Mouse (Mus musculus): ENCODE measurements around the gene Aldh3b3. TPM values are rescaled to one million over a fixed set of nuclear protein-coding genes. Genes with fewer than 3 reads are reported as not detected.

The Aldh3b3 gene
- not detected in 2 replicates for polyA plus RNA-seq (2014; fragmentation: Nextera tagmentation; extraction: Ambion mirVana)

DNA sequence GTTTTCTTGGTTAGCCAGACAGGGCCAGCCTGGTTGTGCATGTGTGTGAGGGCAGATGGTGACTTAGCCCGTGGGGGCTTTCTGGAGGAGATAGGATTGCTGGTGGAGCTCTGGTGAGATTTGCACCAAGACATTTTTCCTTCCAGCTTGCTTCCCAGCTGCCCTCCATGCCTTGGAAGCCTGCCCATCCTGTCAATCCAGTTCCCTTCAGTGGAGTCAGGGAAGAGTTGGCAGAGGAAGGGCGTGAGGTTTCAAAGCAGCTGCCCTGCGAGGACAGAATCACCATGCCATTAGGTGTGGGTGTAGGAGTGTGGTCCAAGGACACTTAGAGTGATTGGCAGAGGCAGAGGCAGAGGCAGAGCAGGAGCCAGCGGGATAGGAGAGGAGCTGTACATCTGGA lies at the start of gene Aldh3b3:
TSS of gene Aldh3b3 (plus strand) at position 176 of the 400 bp plus-strand sequence.
- H3K4me1 ChIP-seq (replicated peaks; ENCODE audit: control insufficient read depth, insufficient read depth, low read length), result no peaks in the 10 kb centered on the region
- 73% methylated on average over 4 of the region's 4 CpGs for WGBS
- no peak within 1 kb of the TSS for H3K4me3 ChIP-seq (replicated peaks; ENCODE audit: low read length)
- no peak within 1 kb of the TSS for H3K27ac ChIP-seq
- no peak within 1 kb of the TSS for H3K4me2 ChIP-seq (replicated peaks)
- H3K9me3 ChIP-seq (ENCODE audit: control insufficient read depth, low read length), result no peaks in the 10 kb centered on the region
- ATAC-seq (ENCODE audit: low FRiP score) (no peak), DNase-seq (ENCODE audit: low spot score) (no peak)
- H3K9ac ChIP-seq, result no peak within 1 kb of the TSS
- H3K36me3 ChIP-seq (replicated peaks; ENCODE audit: control insufficient read depth, insufficient read depth), result no peaks in the 10 kb centered on the region
- H3K27me3 ChIP-seq (ENCODE audit: control insufficient read depth, insufficient read depth, low read length), result no peaks in the 10 kb centered on the region

DNA sequence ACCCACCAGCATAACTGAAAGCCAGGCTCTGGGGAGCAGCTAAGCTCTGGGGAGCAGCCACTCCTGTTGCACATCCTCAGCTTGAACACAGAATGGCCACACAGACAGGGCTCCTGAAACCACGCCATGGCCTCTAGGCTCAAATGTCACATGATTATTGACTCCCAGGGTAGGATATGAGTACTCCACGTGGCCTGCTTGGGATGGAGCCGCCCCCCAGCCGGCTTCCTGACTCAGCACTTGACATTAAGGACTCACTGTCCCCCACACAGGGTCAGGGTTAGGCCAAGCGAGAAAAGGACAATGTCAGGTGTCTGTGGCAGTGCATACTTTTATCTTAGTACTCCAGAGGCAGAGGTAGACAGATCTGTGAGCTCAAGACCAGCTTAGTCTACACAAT lies 48.2 kb upstream of the Aldh3b3 start:
- no peak for ATAC-seq (ENCODE audit: low FRiP score)

DNA sequence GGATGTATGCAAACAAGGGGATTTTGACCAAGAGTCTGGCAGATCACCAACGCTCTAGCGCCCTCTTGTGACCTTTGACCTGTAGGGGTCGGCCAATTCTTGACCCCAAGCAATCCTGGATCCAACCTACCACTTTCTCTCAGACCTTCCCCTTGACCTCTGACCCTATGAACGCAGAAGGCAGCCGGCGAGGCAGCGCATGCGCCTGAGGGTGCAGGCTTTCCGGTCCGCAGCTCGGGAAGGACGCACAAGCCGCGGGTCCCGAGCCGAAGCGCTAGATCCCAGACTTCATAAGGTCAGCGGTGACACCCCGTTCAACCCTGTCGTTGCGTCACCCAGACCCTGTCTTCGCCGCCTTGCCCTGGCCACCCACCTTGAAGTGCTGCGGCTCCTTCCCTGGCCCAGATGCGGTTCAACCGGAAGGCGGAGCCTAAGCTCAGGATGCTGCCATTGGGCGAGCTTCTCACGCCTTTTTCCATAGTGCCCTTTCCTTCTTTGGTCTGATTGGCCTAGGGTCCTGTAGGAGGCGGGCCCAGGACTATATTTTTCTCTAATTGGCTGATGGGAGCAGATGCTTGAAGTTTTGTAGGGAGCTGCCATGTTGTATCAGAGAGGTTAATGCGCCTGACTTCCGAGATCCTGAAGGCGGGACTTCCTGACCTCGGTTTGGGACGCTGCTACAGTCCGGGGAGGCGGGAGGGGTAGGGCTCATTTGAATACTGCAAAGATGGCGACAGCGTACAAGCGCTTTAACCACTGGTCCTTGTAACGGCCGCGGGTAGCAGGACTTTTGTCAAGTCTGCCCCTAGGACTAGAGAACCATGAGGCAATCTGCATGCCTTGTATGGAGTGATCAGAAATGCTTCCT lies 45.9 kb upstream of the Aldh3b3 start, which contains the start of gene Ndufs8:
TSS of gene Ndufs8 (minus strand) at position 438 of the 868 bp plus-strand sequence.
- Histone ChIP-seq H3K36me3 (replicated peaks; ENCODE audit: control insufficient read depth, insufficient read depth) (peaks cover 36% of the 10 kb centered on the region), H3K4me2 (replicated peaks) (peak within 1 kb of the TSS; percentile 62), H3K27ac (peak within 1 kb of the TSS; percentile 81), H3K9me3 (ENCODE audit: control insufficient read depth, low read length) (no peaks in the 10 kb centered on the region), H3K4me1 (replicated peaks; ENCODE audit: control insufficient read depth, insufficient read depth, low read length) (peaks cover 19% of the 10 kb centered on the region), H3K27me3 (ENCODE audit: control insufficient read depth, insufficient read depth, low read length) (no peaks in the 10 kb centered on the region), H3K4me3 (replicated peaks; ENCODE audit: low read length) (peak within 1 kb of the TSS; percentile 54), H3K9ac (peak within 1 kb of the TSS; percentile 58)
- DNase-seq (ENCODE audit: low spot score) (peak; percentile 92), ATAC-seq (ENCODE audit: low FRiP score) (peak; percentile 97)
- under 1% methylated on average over 43 of the region's 43 CpGs for WGBS

More for the DNA sequence above, 48.2 kb upstream of the Aldh3b3 start:
- Histone ChIP-seq H3K27me3 (ENCODE audit: control insufficient read depth, insufficient read depth, low read length) (no peaks in the 10 kb centered on the region), H3K9me3 (ENCODE audit: control insufficient read depth, low read length) (no peaks in the 10 kb centered on the region), H3K27ac (no peak overlapping the region), H3K4me1 (replicated peaks; ENCODE audit: control insufficient read depth, insufficient read depth, low read length) (peaks cover 19% of the 10 kb centered on the region), H3K4me3 (replicated peaks; ENCODE audit: low read length) (no peak overlapping the region), H3K36me3 (replicated peaks; ENCODE audit: control insufficient read depth, insufficient read depth) (peaks cover 36% of the 10 kb centered on the region), H3K4me2 (replicated peaks) (no peak overlapping the region), H3K9ac (no peak overlapping the region)
- DNase-seq (ENCODE audit: low spot score), result no peak
- 85% methylated on average over 5 of the region's 5 CpGs for WGBS

DNA sequence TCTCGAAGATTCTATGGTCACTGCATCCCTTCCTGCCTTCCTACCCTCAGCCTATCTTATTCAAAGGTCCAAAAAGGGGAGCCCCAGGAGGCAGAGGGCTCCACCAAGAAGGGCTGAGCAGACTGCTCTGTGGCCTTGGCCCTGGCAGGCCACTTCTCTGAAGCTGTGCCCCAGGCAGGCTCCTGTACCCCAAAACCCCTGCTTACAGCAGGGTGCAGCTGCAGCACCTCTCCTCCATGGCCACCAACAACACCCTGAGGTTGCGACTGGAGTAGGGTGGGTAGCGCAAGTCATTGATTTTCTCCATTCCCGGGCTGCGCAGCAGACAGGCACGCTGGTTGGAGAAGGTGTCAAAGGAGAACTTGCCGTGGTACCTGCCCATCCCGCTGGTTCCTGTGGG lies 44.8 kb upstream of the Aldh3b3 start:
- 89% methylated on average over 8 of the region's 8 CpGs for WGBS
- Histone ChIP-seq H3K4me2 (replicated peaks) (peak overlapping the region; percentile 62), H3K27ac (no peak overlapping the region), H3K27me3 (ENCODE audit: control insufficient read depth, insufficient read depth, low read length) (no peaks in the 10 kb centered on the region), H3K9me3 (ENCODE audit: control insufficient read depth, low read length) (no peaks in the 10 kb centered on the region), H3K9ac (peak overlapping the region; percentile 44), H3K36me3 (replicated peaks; ENCODE audit: control insufficient read depth, insufficient read depth) (peaks cover 28% of the 10 kb centered on the region), H3K4me3 (replicated peaks; ENCODE audit: low read length) (peak overlapping the region; percentile 54), H3K4me1 (replicated peaks; ENCODE audit: control insufficient read depth, insufficient read depth, low read length) (peaks cover 16% of the 10 kb centered on the region)
- no peak for DNase-seq (ENCODE audit: low spot score)
- ATAC-seq (ENCODE audit: low FRiP score), result no peak

DNA sequence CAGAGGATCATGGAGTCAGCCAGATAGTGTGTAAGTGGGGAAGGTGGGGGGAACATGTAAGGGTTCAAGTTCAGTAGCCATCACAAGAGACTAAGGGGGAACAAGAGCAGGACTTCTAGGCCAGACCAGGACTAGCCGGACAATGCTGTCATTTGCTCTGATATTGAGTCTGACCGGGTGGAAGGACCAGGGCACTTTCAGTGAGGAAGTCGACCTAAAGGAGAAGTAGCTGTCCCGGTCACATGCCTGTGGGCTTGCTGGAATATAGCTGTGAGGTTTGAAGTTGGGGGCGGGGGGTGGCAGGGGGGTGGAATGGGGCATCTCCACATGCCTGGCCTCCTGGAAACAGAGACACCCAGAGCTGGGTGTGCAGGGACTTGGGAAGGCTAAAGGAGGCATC lies 43.9 kb upstream of the Aldh3b3 start:
- WGBS, result 91% methylated on average over 5 of the region's 5 CpGs
- Histone ChIP-seq H3K27me3 (ENCODE audit: control insufficient read depth, insufficient read depth, low read length) (no peaks in the 10 kb centered on the region), H3K4me1 (replicated peaks; ENCODE audit: control insufficient read depth, insufficient read depth, low read length) (peaks cover 16% of the 10 kb centered on the region), H3K27ac (no peak overlapping the region), H3K9ac (no peak overlapping the region), H3K4me3 (replicated peaks; ENCODE audit: low read length) (no peak overlapping the region), H3K4me2 (replicated peaks) (no peak overlapping the region), H3K9me3 (ENCODE audit: control insufficient read depth, low read length) (no peaks in the 10 kb centered on the region), H3K36me3 (replicated peaks; ENCODE audit: control insufficient read depth, insufficient read depth) (peaks cover 19% of the 10 kb centered on the region)
- DNase-seq (ENCODE audit: low spot score) (no peak), ATAC-seq (ENCODE audit: low FRiP score) (no peak)

DNA sequence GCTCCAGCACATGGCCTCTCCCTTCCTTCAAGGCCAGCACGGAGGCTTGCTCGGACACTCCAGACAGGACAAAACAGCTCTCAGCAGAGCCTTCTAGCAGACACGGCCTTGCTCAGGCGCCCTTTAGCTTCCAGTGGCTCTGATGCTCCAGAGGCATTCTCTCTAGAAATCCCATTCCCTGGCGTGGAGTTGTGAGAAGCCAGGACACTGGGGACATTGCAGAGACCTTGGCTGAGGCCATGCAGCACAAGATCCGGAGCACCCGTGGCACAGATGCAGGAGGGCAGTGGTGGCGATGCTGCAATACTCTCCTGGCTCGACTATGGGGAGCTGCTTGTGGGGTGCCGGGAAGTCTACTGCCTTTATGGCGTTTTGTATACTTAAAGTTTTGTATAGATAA lies 41.7 kb upstream of the Aldh3b3 start:
- peaks cover 13% of the 10 kb centered on the region for H3K4me1 ChIP-seq (replicated peaks; ENCODE audit: control insufficient read depth, insufficient read depth, low read length)
- no peaks in the 10 kb centered on the region for H3K9me3 ChIP-seq (ENCODE audit: control insufficient read depth, low read length)
- H3K4me3 ChIP-seq (replicated peaks; ENCODE audit: low read length), result no peak overlapping the region
- no peak for DNase-seq (ENCODE audit: low spot score)
- ATAC-seq (ENCODE audit: low FRiP score), result no peak
- no peak overlapping the region for H3K27ac ChIP-seq
- 78% methylated on average over 11 of the region's 11 CpGs for WGBS
- no peak overlapping the region for H3K4me2 ChIP-seq (replicated peaks)
- H3K36me3 ChIP-seq (replicated peaks; ENCODE audit: control insufficient read depth, insufficient read depth), result no peaks in the 10 kb centered on the region
- no peak overlapping the region for H3K9ac ChIP-seq
- H3K27me3 ChIP-seq (ENCODE audit: control insufficient read depth, insufficient read depth, low read length), result no peaks in the 10 kb centered on the region

DNA sequence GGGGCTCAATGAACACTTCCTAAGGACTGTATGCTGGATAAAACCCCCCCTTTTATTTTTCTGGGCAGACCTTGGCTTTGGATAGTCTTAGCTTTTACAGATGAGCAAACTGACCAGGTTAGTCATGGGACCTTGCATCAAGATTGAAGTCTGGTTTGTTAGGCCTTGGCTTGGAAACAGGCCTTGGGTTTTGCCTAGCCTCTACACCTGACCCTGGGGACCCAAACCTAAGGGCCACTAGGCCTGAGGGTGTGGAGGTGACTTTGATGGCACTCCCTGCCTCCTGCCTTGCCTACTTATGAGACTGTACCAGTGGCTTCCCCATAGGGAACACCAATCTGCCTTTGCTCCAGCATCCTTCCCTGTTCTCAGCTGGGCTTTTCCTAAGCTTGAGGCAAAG lies 38.5 kb upstream of the Aldh3b3 start:
- no peak overlapping the region for H3K4me2 ChIP-seq (replicated peaks)
- no peaks in the 10 kb centered on the region for H3K36me3 ChIP-seq (replicated peaks; ENCODE audit: control insufficient read depth, insufficient read depth)
- H3K4me1 ChIP-seq (replicated peaks; ENCODE audit: control insufficient read depth, insufficient read depth, low read length), result no peaks in the 10 kb centered on the region
- no peaks in the 10 kb centered on the region for H3K9me3 ChIP-seq (ENCODE audit: control insufficient read depth, low read length)
- no peak overlapping the region for H3K4me3 ChIP-seq (replicated peaks; ENCODE audit: low read length)
- no peak overlapping the region for H3K9ac ChIP-seq
- DNase-seq (ENCODE audit: low spot score) (no peak), ATAC-seq (ENCODE audit: low FRiP score) (no peak)
- H3K27ac ChIP-seq, result no peak overlapping the region
- no peaks in the 10 kb centered on the region for H3K27me3 ChIP-seq (ENCODE audit: control insufficient read depth, insufficient read depth, low read length)

DNA sequence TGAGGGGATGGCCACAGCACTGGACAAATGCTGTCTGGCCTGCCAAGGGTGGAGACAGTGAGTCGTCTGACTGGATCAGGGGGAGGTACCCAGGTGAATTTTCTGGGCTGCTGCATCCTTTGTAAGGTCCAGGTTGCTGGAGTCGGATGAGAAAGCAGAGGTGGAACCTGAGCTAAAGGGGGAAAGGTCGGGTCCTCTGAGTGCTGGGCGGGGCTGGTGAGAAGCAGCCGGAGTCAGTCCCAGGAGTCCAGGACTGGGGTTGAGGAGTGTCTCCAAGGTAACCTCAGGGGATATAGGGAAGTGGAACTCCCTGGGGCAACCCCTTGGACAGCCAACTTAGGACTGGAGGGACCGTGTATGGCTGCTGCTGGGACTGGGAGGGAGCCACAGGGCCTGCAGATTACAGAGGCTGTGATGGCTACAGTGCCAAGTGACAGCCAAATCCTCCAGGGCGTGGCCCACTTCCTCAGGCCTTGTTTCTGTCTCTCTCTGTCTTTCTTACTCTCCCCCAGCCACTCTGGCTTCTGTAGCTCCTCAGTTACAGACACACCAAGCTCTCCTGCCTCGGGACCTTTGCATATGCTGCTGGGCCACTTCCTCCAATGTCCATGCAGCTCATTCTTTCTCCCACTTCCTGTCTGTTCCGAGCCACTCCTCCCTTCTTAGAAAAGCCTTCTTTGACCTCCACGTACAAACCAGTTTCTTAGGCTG lies 35.6 kb upstream of the Aldh3b3 start:
- Histone ChIP-seq H3K36me3 (replicated peaks; ENCODE audit: control insufficient read depth, insufficient read depth) (no peaks in the 10 kb centered on the region), H3K4me2 (replicated peaks) (no peak overlapping the region), H3K4me3 (replicated peaks; ENCODE audit: low read length) (no peak overlapping the region), H3K27ac (no peak overlapping the region), H3K4me1 (replicated peaks; ENCODE audit: control insufficient read depth, insufficient read depth, low read length) (no peaks in the 10 kb centered on the region), H3K27me3 (ENCODE audit: control insufficient read depth, insufficient read depth, low read length) (no peaks in the 10 kb centered on the region), H3K9me3 (ENCODE audit: control insufficient read depth, low read length) (no peaks in the 10 kb centered on the region), H3K9ac (no peak overlapping the region)
- ATAC-seq (ENCODE audit: low FRiP score) (no peak), DNase-seq (ENCODE audit: low spot score) (no peak)
- 60% methylated on average over 10 of the region's 10 CpGs for WGBS

DNA sequence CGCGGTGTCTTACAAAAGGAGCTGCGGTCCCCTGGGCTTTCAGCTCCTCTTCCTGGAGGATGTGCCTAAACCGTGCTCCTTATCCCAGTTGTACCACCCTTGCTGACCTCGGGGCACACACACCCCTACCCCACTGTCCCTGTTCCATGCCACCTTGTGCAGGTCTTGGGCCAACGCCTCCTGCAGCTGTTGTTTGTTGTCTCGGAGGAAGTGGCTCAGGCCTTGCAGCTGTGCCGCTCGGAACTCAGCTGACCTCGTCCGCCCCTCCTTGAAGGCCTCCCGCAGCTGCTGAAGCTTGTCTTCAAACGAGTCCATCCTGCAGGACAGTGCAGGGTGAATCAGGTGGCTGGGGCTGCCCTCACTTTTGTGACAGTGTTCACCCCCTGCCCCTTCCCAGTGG lies 34.9 kb upstream of the Aldh3b3 start:
- Histone ChIP-seq H3K9ac (no peak overlapping the region), H3K36me3 (replicated peaks; ENCODE audit: control insufficient read depth, insufficient read depth) (no peaks in the 10 kb centered on the region), H3K4me2 (replicated peaks) (no peak overlapping the region), H3K27ac (no peak overlapping the region), H3K9me3 (ENCODE audit: control insufficient read depth, low read length) (no peaks in the 10 kb centered on the region), H3K4me1 (replicated peaks; ENCODE audit: control insufficient read depth, insufficient read depth, low read length) (no peaks in the 10 kb centered on the region), H3K27me3 (ENCODE audit: control insufficient read depth, insufficient read depth, low read length) (no peaks in the 10 kb centered on the region), H3K4me3 (replicated peaks; ENCODE audit: low read length) (no peak overlapping the region)
- ATAC-seq (ENCODE audit: low FRiP score) (no peak), DNase-seq (ENCODE audit: low spot score) (no peak)
- 57% methylated on average over 13 of the region's 13 CpGs for WGBS
